Mouse (Mus musculus): ENCODE measurements at regions not wholly inside any gene's neighbourhood (a gene's known extent, or its start where the extent isn't known, plus 50 kb on each side); places are given as distances from the start of the nearest gene placed in this dataset.

- H3K4me3 ChIP-seq = no peak overlapping the region
- no peak for ATAC-seq (ENCODE audit: insufficient number of reproducible peaks, insufficient read depth, low FRiP score, low TSS enrichment, low read depth)
- H3K9me3 ChIP-seq = no peaks in the 10 kb centered on the region
- no peak overlapping the region for H3K27ac ChIP-seq
- no peak overlapping the region for H3K9ac ChIP-seq
- 48% methylated on average over 5 of the region's 5 CpGs for WGBS
- 0 out of 2 replicates have a peak, but pooled peaks cover 2% of the 10 kb centered on the region for H3K4me1 ChIP-seq
- no peak overlapping the region for H3K4me2 ChIP-seq
- H3K27me3 ChIP-seq = 0 out of 2 replicates have a peak, but pooled peaks cover 1% of the 10 kb centered on the region
- H3K36me3 ChIP-seq = no peaks in the 10 kb centered on the region
These were observed 207.7 kb upstream of the Mkln1 start for GRCm38 (mm10) chr6:31190628-31191373.

DNA sequence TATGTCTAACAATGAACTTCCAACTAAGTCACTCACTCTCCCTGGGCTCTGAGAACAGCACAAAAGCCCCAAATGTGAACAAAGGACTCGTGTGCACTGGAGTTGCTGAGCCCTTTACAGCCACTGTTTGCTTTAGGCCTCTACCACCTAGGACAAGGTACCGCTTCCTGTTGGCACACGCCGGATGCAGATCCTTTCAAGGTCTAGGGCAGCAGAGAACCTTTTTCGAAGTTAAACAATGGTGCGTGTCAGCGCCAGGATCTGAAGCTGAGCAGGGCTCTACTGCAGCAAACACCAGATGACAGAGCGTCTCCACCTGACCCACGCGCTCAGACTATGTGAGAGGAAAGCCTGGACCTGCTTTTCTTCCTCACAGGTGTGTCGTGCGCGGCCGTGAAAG lies 207.0 kb upstream of the Mkln1 start:
- Histone ChIP-seq H3K9ac (no peak overlapping the region), H3K36me3 (no peaks in the 10 kb centered on the region), H3K4me2 (no peak overlapping the region), H3K4me3 (no peak overlapping the region), H3K27ac (no peak overlapping the region), H3K27me3 (0 out of 2 replicates have a peak, but pooled peaks cover 2% of the 10 kb centered on the region), H3K9me3 (no peaks in the 10 kb centered on the region), H3K4me1 (0 out of 2 replicates have a peak, but pooled peaks cover 2% of the 10 kb centered on the region)
- 90% methylated on average over 14 of the region's 14 CpGs for WGBS
- no peak for ATAC-seq (ENCODE audit: insufficient number of reproducible peaks, insufficient read depth, low FRiP score, low TSS enrichment, low read depth)

- Histone ChIP-seq H3K9ac (no peak overlapping the region), H3K27ac (no peak overlapping the region), H3K9me3 (no peaks in the 10 kb centered on the region), H3K4me2 (no peak overlapping the region), H3K36me3 (no peaks in the 10 kb centered on the region), H3K4me3 (no peak overlapping the region), H3K4me1 (0 out of 2 replicates have a peak, but pooled peaks cover 2% of the 10 kb centered on the region), H3K27me3 (0 out of 2 replicates have a peak, but pooled peaks cover 2% of the 10 kb centered on the region)
- no peak for ATAC-seq (ENCODE audit: insufficient number of reproducible peaks, insufficient read depth, low FRiP score, low TSS enrichment, low read depth)
- 83% methylated on average over 4 of the region's 4 CpGs for WGBS
These were observed 206.3 kb upstream of the Mkln1 start for GRCm38 (mm10) chr6:31192197-31192596.

DNA sequence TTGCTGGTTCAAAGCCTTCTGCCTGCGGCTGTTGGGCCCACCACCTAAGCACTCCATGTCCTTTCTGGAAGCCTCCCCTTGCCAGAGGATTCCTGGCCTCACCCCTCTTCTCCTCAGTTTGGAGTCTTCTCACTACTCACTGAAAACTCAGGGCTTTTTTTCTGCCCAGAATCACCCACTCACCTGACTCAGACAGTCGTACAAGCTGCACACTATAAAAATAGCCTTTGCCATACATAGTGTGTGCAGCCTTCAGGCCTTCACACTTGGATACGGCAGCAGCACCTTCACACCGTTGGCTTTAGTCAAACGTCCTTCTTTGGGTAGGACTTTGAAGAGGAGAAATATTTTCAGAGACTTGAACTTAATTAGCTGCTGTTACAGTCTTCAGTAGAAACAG lies 205.3 kb upstream of the Mkln1 start:
- no peaks in the 10 kb centered on the region for H3K36me3 ChIP-seq
- no peaks in the 10 kb centered on the region for H3K9me3 ChIP-seq
- 0 out of 2 replicates have a peak, but pooled peaks cover 2% of the 10 kb centered on the region for H3K27me3 ChIP-seq
- no peak overlapping the region for H3K9ac ChIP-seq
- 80% methylated on average over 5 of the region's 5 CpGs for WGBS
- no peak overlapping the region for H3K27ac ChIP-seq
- H3K4me1 ChIP-seq = peaks cover 6% of the 10 kb centered on the region; the same call in 1 of the 2 replicates
- H3K4me2 ChIP-seq = no peak overlapping the region
- no peak for ATAC-seq (ENCODE audit: insufficient number of reproducible peaks, insufficient read depth, low FRiP score, low TSS enrichment, low read depth)
- no peak overlapping the region for H3K4me3 ChIP-seq

DNA sequence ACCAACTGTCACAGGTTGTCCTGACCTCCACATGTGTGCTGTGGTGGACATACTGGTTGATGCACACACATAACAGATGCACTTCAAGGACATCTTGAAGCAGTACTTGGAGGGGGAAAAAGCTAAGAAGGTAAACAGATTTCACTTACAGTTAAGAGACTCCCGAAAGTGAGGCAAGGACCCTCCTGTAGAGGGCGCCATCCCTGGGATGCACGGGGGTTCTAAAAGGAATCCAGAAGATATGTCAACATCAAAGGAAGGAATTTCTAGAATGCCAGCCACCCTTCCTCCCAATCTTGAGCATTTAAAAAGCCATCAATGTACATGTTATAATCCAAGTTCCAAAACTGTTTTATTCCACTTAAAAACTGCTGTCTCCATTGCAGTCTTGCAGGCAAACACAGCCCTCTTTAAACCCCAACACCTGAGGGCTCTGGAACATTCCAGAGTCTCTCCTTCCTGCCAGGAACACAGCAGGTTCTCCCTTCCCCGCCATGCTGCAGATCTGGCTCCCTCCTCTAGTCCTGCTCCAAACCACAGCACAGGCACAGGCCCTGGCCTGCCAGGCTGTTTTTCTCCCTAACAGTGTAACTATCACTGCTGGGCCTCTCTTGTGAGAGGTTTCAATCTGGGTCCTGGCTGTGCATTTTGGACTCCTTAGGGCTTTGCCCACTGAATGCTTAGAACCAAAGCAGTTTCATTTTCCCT lies 200.8 kb upstream of the Mkln1 start:
- no peak for ATAC-seq (ENCODE audit: insufficient number of reproducible peaks, insufficient read depth, low FRiP score, low TSS enrichment, low read depth)
- Histone ChIP-seq H3K27me3 (0 out of 2 replicates have a peak, but pooled peaks cover 2% of the 10 kb centered on the region), H3K4me2 (no peak overlapping the region), H3K27ac (no peak overlapping the region), H3K4me1 (peaks cover 5% of the 10 kb centered on the region; the same call in 1 of the 2 replicates), H3K4me3 (no peak overlapping the region), H3K9me3 (no peaks in the 10 kb centered on the region), H3K9ac (no peak overlapping the region), H3K36me3 (no peaks in the 10 kb centered on the region)
- 50% methylated on average over 4 of the region's 4 CpGs for WGBS

DNA sequence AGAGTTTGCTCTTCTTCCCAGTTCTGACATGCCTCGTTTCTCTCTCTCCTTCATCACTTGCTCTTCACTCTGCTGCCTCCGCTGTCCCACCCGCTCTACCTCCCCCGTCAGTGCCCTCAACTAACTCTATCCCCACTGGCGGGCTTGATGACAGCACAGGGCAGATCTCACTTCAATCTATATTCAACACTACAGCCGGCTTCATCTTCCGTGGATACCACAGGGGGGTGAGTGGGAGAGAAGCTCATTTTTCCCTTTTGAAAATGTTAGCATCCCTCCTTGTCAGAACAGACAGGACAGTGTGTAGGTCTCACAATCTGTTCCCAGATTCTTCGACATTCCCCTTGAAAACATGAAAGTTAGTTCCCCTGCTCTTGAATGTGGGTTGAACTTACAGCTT lies 200.2 kb upstream of the Mkln1 start:
- no peaks in the 10 kb centered on the region for H3K9me3 ChIP-seq
- no peak for ATAC-seq (ENCODE audit: insufficient number of reproducible peaks, insufficient read depth, low FRiP score, low TSS enrichment, low read depth)
- H3K4me1 ChIP-seq = peaks cover 5% of the 10 kb centered on the region; the same call in 1 of the 2 replicates
- 63% methylated on average over 8 of the region's 8 CpGs for WGBS
- no peaks in the 10 kb centered on the region for H3K36me3 ChIP-seq
- H3K27ac ChIP-seq = no peak overlapping the region
- no peak overlapping the region for H3K4me3 ChIP-seq
- H3K4me2 ChIP-seq = no peak overlapping the region
- H3K9ac ChIP-seq = no peak overlapping the region
- 0 out of 2 replicates have a peak, but pooled peaks cover 2% of the 10 kb centered on the region for H3K27me3 ChIP-seq

DNA sequence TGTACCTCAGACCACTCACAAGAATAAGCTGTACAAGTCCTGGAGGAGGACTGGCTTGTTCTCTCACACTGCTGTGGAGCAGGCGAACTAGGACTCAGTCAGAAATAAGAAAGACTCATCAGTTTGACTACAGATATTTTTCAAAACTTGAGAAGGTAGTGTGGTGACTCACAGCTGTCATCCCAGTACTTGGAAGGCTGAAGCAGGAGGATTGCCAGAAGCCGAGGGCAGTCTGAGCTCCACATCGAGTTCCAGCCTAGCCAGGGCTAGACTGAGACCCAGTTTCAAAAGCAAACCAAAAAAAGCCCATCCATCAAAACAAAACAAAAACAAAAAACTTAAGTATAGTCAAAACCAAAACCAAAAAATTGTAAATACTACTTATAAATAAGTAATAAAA lies 197.8 kb upstream of the Mkln1 start:
- 87% methylated on average over 3 of the region's 3 CpGs for WGBS
- no peak for ATAC-seq (ENCODE audit: insufficient number of reproducible peaks, insufficient read depth, low FRiP score, low TSS enrichment, low read depth)
- Histone ChIP-seq H3K36me3 (no peaks in the 10 kb centered on the region), H3K4me3 (no peak overlapping the region), H3K4me2 (no peak overlapping the region), H3K9me3 (no peaks in the 10 kb centered on the region), H3K27me3 (0 out of 2 replicates have a peak, but pooled peaks cover 2% of the 10 kb centered on the region), H3K9ac (no peak overlapping the region), H3K4me1 (peaks cover 5% of the 10 kb centered on the region; the same call in 1 of the 2 replicates), H3K27ac (no peak overlapping the region)

GRCm38 (mm10) chr6:31201375-31201972 lies 197.1 kb upstream of the Mkln1 start:
- no peak overlapping the region for H3K27ac ChIP-seq
- H3K36me3 ChIP-seq = no peaks in the 10 kb centered on the region
- H3K9me3 ChIP-seq = no peaks in the 10 kb centered on the region
- 86% methylated on average over 4 of the region's 4 CpGs for WGBS
- H3K4me2 ChIP-seq = no peak overlapping the region
- H3K4me1 ChIP-seq = peaks cover 5% of the 10 kb centered on the region; the same call in 1 of the 2 replicates
- no peak overlapping the region for H3K9ac ChIP-seq
- no peaks in the 10 kb centered on the region for H3K27me3 ChIP-seq
- no peak for ATAC-seq (ENCODE audit: insufficient number of reproducible peaks, insufficient read depth, low FRiP score, low TSS enrichment, low read depth)
- no peak overlapping the region for H3K4me3 ChIP-seq

DNA sequence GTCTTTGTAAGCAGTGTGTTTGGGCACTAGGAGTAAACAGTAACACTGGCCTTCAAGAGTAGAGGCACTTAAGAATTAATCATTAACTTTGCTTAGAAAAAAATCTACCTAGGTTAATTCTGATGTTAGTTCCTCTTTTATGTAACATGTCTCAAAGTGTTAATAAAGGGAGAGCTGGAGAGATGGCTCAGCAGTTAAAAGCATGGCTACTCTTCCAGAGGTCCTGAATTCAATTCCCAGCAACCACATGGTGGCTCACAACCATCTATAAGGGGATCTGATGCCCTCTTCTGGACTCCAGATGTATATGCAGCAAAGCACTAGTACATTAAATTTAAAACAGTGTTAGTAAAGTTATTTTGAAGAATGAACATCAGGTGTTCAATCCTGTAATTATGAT lies 195.9 kb upstream of the Mkln1 start:
- Histone ChIP-seq H3K9ac (no peak overlapping the region), H3K4me2 (no peak overlapping the region), H3K9me3 (no peaks in the 10 kb centered on the region), H3K27me3 (no peaks in the 10 kb centered on the region), H3K36me3 (no peaks in the 10 kb centered on the region), H3K4me3 (no peak overlapping the region), H3K4me1 (peaks cover 5% of the 10 kb centered on the region; the same call in 1 of the 2 replicates), H3K27ac (no peak overlapping the region)
- ATAC-seq (ENCODE audit: insufficient number of reproducible peaks, insufficient read depth, low FRiP score, low TSS enrichment, low read depth) = no peak

GRCm38 (mm10) chr6:31204434-31204833 lies 194.1 kb upstream of the Mkln1 start:
- H3K27me3 ChIP-seq = no peaks in the 10 kb centered on the region
- 89% methylated on average over 3 of the region's 3 CpGs for WGBS

DNA sequence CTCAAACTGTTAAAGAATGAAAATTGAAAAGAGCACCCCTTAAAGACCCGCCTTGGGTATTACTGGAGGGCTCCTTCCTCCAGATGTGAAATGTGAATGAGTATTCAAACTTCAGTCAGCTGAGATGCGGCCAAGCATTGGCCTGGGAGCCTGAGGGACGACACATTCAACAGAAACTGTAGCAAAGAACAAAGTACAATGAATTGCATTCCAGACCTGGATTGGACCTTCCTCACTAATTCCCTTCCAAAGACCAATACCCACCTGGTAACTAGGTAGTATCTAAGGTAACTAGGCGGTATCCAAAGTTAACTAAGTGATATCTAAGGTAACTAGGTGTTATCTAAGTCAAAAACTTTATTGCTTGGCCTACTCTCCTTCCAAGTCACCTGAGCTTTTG lies 193.7 kb upstream of the Mkln1 start:
- H3K9me3 ChIP-seq = no peaks in the 10 kb centered on the region
- 90% methylated on average over 4 of the region's 4 CpGs for WGBS
- no peaks in the 10 kb centered on the region for H3K27me3 ChIP-seq
- H3K4me2 ChIP-seq = no peak overlapping the region
- H3K4me3 ChIP-seq = no peak overlapping the region
- no peaks in the 10 kb centered on the region for H3K36me3 ChIP-seq
- no peak overlapping the region for H3K27ac ChIP-seq
- ATAC-seq (ENCODE audit: insufficient number of reproducible peaks, insufficient read depth, low FRiP score, low TSS enrichment, low read depth) = no peak
- H3K9ac ChIP-seq = no peak overlapping the region
- H3K4me1 ChIP-seq = no peaks in the 10 kb centered on the region

More at GRCm38 (mm10) chr6:31204434-31204833, 194.1 kb upstream of the Mkln1 start:
- H3K9ac ChIP-seq = no peak overlapping the region
- no peak for ATAC-seq (ENCODE audit: insufficient number of reproducible peaks, insufficient read depth, low FRiP score, low TSS enrichment, low read depth)
- H3K4me1 ChIP-seq = no peaks in the 10 kb centered on the region
- H3K36me3 ChIP-seq = no peaks in the 10 kb centered on the region
- no peak overlapping the region for H3K4me2 ChIP-seq
- H3K4me3 ChIP-seq = no peak overlapping the region
- H3K9me3 ChIP-seq = no peaks in the 10 kb centered on the region
- no peak overlapping the region for H3K27ac ChIP-seq
